Mouse (Mus musculus) hindbrain, postnatal 0 days (tissue): Measurements from ENCODE around the gene Grk2. TPM values are rescaled to one million over a fixed set of nuclear protein-coding genes. Genes with fewer than 3 reads are reported as not detected.

Experiments used
- ATAC-seq: fragments of 200-750 bp; cut with Nextera tagmentation; 2 replicates; pipeline ENCODE4 v1.8.0; 2017; ENCODE audit warnings: mild to moderate bottlenecking, moderate TSS enrichment, moderate library complexity
- DNase-seq: peaks from one replicate; pipeline ENCODE4 v3.0.0-alpha.2; 2015; ENCODE audit warnings: low spot score
- H3K27ac ChIP-seq: fragments of 300-500 bp; sonication (generic); 2 replicates; pipeline ENCODE4 v1.5.1; 2014; ENCODE audit warnings: mild to moderate bottlenecking
- H3K27me3 ChIP-seq: fragments of 300-500 bp; sonication (generic); 2 replicates; pipeline ENCODE4 v1.6.1; 2014; ENCODE audit warnings: low read length, mixed read lengths; ENCODE audit not compliant: insufficient read depth
- H3K36me3 ChIP-seq: fragments of 300-500 bp; sonication (generic); 2 replicates; pipeline ENCODE4 v1.6.1; 2014; ENCODE audit warnings: low read length, mixed read lengths; ENCODE audit not compliant: insufficient read depth
- H3K4me1 ChIP-seq: fragments of 300-500 bp; sonication (generic); 2 replicates; pipeline ENCODE4 v1.6.1; 2014; ENCODE audit warnings: antibody characterized with exemption, low read length, mixed read lengths; ENCODE audit not compliant: insufficient read depth
- H3K4me2 ChIP-seq: fragments of 300-500 bp; sonication (generic); 2 replicates; pipeline ENCODE4 v1.6.1; 2014; ENCODE audit warnings: low read depth, mild to moderate bottlenecking, low read length, moderate library complexity, mixed read lengths
- H3K4me3 ChIP-seq: fragments of 300-500 bp; sonication (generic); 2 replicates; pipeline ENCODE4 v1.5.1; 2014; ENCODE audit warnings: low read length
- H3K9ac ChIP-seq: fragments of 300-500 bp; sonication (generic); replicated peaks from 2 replicates; pipeline ENCODE4 v1.6.1; 2014; ENCODE audit warnings: mild to moderate bottlenecking, low read length, moderate library complexity, mixed read lengths
- H3K9me3 ChIP-seq: fragments of 300-500 bp; sonication (generic); 2 replicates; pipeline ENCODE4 v1.6.1; 2016; ENCODE audit warnings: low read length, mixed read lengths
- CTCF ChIP-seq: IDR thresholded peaks from 2 replicates; pipeline ENCODE4 v1.5.1; 2016; ENCODE audit warnings: antibody characterized with exemption, control low read depth, low read depth
- WGBS: fragments of 180-500 bp; shearing (Covaris S2); extraction: QIAGEN DNeasy Blood & Tissue Kit; methylation state at CpG from one replicate; pipeline ENCODE4 v1.1.7; 2014; 5-methylcytosine and 5-hydroxymethylcytosine counted together
- polyA plus RNA-seq: library from polyadenylated mRNA; unstranded; fragments of >200 nt; fragmentation: Nextera tagmentation; extraction: Ambion mirVana; gene quantifications from 2 replicates; pipeline ENCODE4 v1.2.1, GENCODE M21; 2015
- total RNA-seq: library from RNA; depleted of rRNA; stranded (reverse); fragments of >200 nt; gene quantifications from 2 replicates; pipeline ENCODE4 v1.2.3, GENCODE M21; 2014

Grk2 gene
- total and polyA plus RNA-seq, 2 experiments from 2014 or later: 25.8 to 142 TPM

DNA sequence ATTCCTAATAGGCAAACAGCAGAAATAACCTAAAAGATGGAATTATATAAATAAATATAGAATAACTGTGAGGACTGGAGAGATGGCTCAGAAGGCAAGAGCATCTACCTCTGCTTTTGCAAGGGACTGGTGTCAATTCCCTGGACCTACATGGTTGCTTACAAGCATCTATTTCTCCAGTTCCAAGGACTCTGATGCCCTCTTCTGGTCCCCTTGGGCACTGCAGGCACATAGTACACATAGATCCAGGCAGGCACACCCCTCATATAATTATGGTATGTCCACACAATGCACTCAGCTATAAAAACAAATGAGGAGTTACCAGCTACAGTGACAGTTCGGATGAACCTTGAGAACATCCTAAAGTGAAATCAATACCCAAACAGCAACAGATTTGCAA lies 26.5 kb downstream of the Grk2 start:
- no peak overlapping the region for H3K9ac ChIP-seq
- no peaks in the 10 kb centered on the region for H3K27me3 ChIP-seq
- H3K36me3 ChIP-seq: 0 out of 2 replicates have a peak, but pooled peaks cover 3% of the 10 kb centered on the region
- no peak overlapping the region for H3K4me3 ChIP-seq
- H3K4me2 ChIP-seq: no peak overlapping the region
- H3K27ac ChIP-seq: no peak overlapping the region
- H3K4me1 ChIP-seq: peaks cover 6% of the 10 kb centered on the region
- peak; percentile 40 for TF ChIP-seq CTCF
- no peak for ATAC-seq
- DNase-seq: no peak
- no peaks in the 10 kb centered on the region for H3K9me3 ChIP-seq
- 100% methylated on average over 1 of the region's 1 CpGs for WGBS

DNA sequence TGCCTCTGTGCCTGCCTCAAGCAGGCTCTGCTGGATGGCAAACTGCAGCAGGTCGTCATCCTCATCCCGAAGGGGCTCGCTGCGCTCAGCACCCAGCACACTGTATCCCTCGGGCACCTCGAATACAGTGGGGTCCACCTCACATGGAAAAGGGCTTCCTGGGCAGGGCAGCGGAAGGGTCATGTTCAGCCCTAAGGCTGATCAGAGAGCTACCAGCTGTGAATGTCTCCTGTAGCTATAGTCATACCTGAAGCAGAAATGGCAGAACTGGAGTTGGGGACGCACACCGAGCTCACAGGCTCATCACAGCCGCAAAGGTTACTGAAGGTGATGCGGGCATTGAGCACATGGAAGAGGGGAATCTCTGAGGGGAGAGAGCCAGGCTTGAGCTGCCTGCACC lies 35.0 kb downstream of the Grk2 start:
- no peak for ATAC-seq
- WGBS: 96% methylated on average over 11 of the region's 11 CpGs
- Histone ChIP-seq H3K9ac (no peak overlapping the region), H3K36me3 (0 out of 2 replicates have a peak, but pooled peaks cover 7% of the 10 kb centered on the region), H3K4me2 (no peak overlapping the region), H3K4me3 (no peak overlapping the region), H3K27me3 (no peaks in the 10 kb centered on the region), H3K27ac (no peak overlapping the region), H3K9me3 (no peaks in the 10 kb centered on the region), H3K4me1 (peaks cover 6% of the 10 kb centered on the region; the same call in 1 of the 2 replicates)
- TF ChIP-seq CTCF: no peak
- DNase-seq: no peak

GRCm38 (mm10) chr19:4270187-4270586 lies 35.8 kb downstream of the Grk2 start:
- Histone ChIP-seq H3K27me3 (no peaks in the 10 kb centered on the region), H3K4me3 (no peak overlapping the region), H3K36me3 (0 out of 2 replicates have a peak, but pooled peaks cover 7% of the 10 kb centered on the region), H3K27ac (no peak overlapping the region), H3K4me2 (no peak overlapping the region), H3K9me3 (no peaks in the 10 kb centered on the region), H3K4me1 (peaks cover 6% of the 10 kb centered on the region; the same call in 1 of the 2 replicates), H3K9ac (no peak overlapping the region)
- no peak for ATAC-seq
- no peak for DNase-seq
- WGBS: 61% methylated on average over 6 of the region's 6 CpGs
- TF ChIP-seq CTCF: no peak

- peak; percentile 64 for ATAC-seq
- no peaks in the 10 kb centered on the region for H3K27me3 ChIP-seq
- peak; percentile 66 for DNase-seq
- no peak for TF ChIP-seq CTCF
- 0 out of 2 replicates have a peak, but pooled peaks cover 7% of the 10 kb centered on the region for H3K36me3 ChIP-seq
- peak within 1 kb of the TSS; percentile 51 for H3K9ac ChIP-seq
- WGBS: 7% methylated on average over 45 of the region's 46 CpGs
- peaks cover 6% of the 10 kb centered on the region; the same call in 1 of the 2 replicates for H3K4me1 ChIP-seq
- H3K4me3 ChIP-seq: peak within 1 kb of the TSS; percentile 38
- H3K9me3 ChIP-seq: no peaks in the 10 kb centered on the region
- peak within 1 kb of the TSS; percentile 61 for H3K4me2 ChIP-seq
- peak within 1 kb of the TSS; percentile 58; the same call in 1 of the 2 replicates for H3K27ac ChIP-seq
Observed at GRCm38 (mm10) chr19:4268566-4269361, 37.3 kb downstream of the Grk2 start, which contains the start of gene Ssh3. Gene Ssh3 (minus strand): TSS chr19:4269180.

- H3K4me3 ChIP-seq: no peak overlapping the region
- ATAC-seq (no peak), DNase-seq (peak; percentile 51)
- peaks cover 6% of the 10 kb centered on the region; the same call in 1 of the 2 replicates for H3K4me1 ChIP-seq
- no peaks in the 10 kb centered on the region for H3K27me3 ChIP-seq
- TF ChIP-seq CTCF: peak; percentile 50; the same call in 1 of the 2 replicates
- 63% methylated on average over 4 of the region's 4 CpGs for WGBS
- H3K9ac ChIP-seq: no peak overlapping the region
- no peaks in the 10 kb centered on the region for H3K9me3 ChIP-seq
- no peak overlapping the region for H3K4me2 ChIP-seq
- H3K27ac ChIP-seq: no peak overlapping the region
- 0 out of 2 replicates have a peak, but pooled peaks cover 2% of the 10 kb centered on the region for H3K36me3 ChIP-seq
Observed at GRCm38 (mm10) chr19:4265956-4266355, 40.1 kb downstream of the Grk2 start.

DNA sequence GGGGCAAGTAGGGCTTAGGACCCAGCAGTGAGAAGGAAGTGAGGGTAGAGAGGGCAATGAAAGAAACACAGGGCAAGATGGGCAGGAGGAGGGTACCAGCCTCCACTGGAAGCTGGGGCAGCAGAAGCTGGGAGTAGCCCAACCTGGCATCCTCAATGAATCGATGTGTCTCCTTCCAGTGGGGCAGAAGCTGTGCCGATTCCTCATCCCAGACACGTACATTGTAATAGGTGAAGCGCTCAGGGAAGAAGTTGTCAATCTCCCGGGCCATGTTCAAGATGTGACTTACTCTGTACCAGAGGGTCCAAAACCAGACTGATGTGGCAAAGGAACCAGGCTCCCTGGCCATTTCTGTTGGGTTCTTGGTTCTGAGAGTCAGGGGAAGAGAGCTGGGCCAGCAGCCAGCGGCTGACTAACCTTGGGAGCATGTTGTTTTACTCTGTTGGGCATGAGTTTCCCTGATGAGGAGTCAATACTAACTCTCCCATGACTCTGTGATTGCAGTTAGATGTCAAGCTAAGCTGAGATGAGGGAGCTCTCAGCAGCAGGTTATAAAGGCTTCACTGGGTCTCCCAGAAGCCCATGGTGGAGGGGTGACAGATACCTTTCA lies 41.7 kb downstream of the Grk2 start:
- ATAC-seq: no peak
- Histone ChIP-seq H3K36me3 (no peaks in the 10 kb centered on the region), H3K27me3 (no peaks in the 10 kb centered on the region), H3K4me2 (no peak overlapping the region), H3K9ac (no peak overlapping the region), H3K4me3 (no peak overlapping the region), H3K9me3 (no peaks in the 10 kb centered on the region), H3K27ac (no peak overlapping the region), H3K4me1 (peaks cover 6% of the 10 kb centered on the region; the same call in 1 of the 2 replicates)
- 90% methylated on average over 6 of the region's 6 CpGs for WGBS
- no peak for TF ChIP-seq CTCF
- DNase-seq: no peak
